Mouse (Mus musculus): ENCODE measurements around the gene Ak7. TPM values are rescaled to one million over a fixed set of nuclear protein-coding genes. Genes with fewer than 3 reads are reported as not detected.

Gene Ak7
- polyA plus RNA-seq, 1 experiment: not detected

DNA sequence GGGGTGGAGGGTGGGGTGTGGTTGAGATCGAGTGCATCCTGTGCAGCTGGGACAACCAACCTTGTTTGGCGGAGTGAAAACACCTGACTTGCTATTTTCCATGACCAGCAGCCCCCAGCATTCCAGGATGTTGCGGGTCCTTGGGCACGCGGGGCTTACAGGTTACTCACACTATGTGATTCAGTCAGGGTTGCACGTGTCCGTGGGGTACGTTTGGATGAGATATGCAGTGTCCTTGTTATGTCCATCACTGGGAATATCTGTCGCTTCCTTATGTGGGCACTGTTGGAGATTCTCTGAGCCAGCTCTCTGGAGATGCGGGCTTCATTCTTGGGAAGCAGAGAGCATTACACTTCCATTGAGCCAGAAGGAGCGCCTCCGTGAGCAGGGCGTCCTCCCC is 20.0 kb downstream of the Ak7 start:
- no peaks in the 10 kb centered on the region for H3K27me3 ChIP-seq (replicated peaks)
- H3K4me1 ChIP-seq: peaks cover 68% of the 10 kb centered on the region
- H3K36me3 ChIP-seq (replicated peaks; ENCODE audit: low read length): no peaks in the 10 kb centered on the region
- H3K9me3 ChIP-seq: no peaks in the 10 kb centered on the region
- TF ChIP-seq FLI1 (IDR thresholded peaks at IDR 0.05; ENCODE audit: low read length) (no peak), GATA1 (IDR thresholded peaks at IDR 0.05; ENCODE audit: borderline replicate concordance, low read length) (no peak)
- no peak overlapping the region for H3K4me3 ChIP-seq (replicated peaks)

DNA sequence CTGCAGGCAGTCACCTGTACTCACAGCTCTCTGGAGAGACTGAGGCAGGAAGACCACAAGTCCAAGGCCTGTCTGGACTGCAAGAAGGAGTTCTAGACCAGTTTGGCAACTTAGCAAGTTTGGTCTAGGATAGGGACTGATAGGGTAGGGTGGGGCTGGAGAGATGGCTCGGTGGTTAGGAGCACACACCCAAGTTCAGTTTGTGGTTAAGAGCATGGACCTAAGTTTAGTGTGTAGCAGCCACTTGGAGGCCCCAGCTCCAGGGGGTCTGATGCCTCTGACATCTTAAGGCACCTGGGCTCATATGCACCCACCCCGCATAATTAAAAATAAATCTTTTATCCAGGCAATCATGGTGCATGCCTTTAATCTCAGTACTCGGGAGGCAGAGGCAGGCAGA is 21.5 kb downstream of the Ak7 start:
- peaks cover 69% of the 10 kb centered on the region for H3K4me1 ChIP-seq
- TF ChIP-seq FLI1 (IDR thresholded peaks at IDR 0.05; ENCODE audit: low read length) (no peak), GATA1 (IDR thresholded peaks at IDR 0.05; ENCODE audit: borderline replicate concordance, low read length) (no peak)
- H3K9me3 ChIP-seq: no peaks in the 10 kb centered on the region

DNA sequence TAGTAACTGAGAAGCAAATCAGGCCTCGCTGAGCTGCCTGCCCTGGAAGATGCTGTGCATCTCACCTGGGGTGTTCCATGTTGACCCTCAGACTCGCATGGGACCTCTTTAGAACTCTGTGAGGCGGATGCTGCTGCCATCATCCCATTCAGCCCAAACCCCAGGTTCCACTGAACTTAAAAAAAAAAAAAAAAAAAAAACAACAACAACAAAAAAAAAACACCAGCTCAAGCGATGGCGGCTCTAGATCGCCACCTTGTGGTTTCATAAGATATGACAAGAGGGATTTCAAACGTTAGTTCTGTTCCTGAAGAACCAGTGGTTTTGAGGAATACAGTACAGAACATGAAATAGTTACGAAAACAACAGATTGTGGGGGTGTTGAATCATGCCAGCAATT is 22.2 kb downstream of the Ak7 start:
- Histone ChIP-seq H3K36me3 (replicated peaks; ENCODE audit: low read length) (no peaks in the 10 kb centered on the region), H3K9me3 (no peaks in the 10 kb centered on the region), H3K27me3 (replicated peaks) (no peaks in the 10 kb centered on the region), H3K4me1 (peaks cover 67% of the 10 kb centered on the region), H3K4me3 (replicated peaks) (no peak overlapping the region)
- TF ChIP-seq GATA1 (IDR thresholded peaks at IDR 0.05; ENCODE audit: borderline replicate concordance, low read length) (no peak), FLI1 (IDR thresholded peaks at IDR 0.05; ENCODE audit: low read length) (no peak)

More for the DNA sequence above, 21.5 kb downstream of the Ak7 start:
- Histone ChIP-seq H3K27me3 (replicated peaks) (no peaks in the 10 kb centered on the region), H3K4me3 (replicated peaks) (no peak overlapping the region), H3K36me3 (replicated peaks; ENCODE audit: low read length) (no peaks in the 10 kb centered on the region)

DNA sequence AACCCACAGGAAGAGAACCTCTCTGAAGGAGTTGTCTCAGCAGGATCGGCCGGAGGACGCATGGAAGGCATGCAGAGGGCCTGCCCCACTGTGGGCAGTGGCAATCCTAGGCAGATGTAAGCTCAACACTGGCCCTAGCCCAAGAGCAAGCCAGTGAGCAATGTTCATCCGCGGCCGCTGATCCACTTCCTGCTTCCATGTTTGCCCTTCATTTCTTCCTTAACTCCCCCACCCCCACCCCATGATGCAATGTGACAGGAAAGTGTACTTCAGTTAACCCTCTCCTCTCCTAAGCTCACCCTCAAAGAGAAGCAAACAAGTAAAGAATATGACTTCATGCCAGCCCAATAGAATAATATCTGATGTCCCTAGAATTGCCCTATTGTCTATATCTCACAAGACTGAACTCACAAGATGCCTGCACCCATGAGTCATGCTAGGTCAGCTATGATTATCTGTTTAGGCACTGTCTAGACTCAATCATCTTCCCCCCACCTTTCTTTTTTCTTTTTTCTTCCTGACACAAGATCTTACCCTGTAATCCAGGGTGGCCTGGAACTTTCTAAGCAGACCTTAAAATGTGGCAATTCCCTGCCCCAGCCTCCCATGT is 25.2 kb downstream of the Ak7 start:
- TF ChIP-seq FLI1 (IDR thresholded peaks at IDR 0.05; ENCODE audit: low read length) (no peak), GATA1 (IDR thresholded peaks at IDR 0.05; ENCODE audit: borderline replicate concordance, low read length) (no peak)

DNA sequence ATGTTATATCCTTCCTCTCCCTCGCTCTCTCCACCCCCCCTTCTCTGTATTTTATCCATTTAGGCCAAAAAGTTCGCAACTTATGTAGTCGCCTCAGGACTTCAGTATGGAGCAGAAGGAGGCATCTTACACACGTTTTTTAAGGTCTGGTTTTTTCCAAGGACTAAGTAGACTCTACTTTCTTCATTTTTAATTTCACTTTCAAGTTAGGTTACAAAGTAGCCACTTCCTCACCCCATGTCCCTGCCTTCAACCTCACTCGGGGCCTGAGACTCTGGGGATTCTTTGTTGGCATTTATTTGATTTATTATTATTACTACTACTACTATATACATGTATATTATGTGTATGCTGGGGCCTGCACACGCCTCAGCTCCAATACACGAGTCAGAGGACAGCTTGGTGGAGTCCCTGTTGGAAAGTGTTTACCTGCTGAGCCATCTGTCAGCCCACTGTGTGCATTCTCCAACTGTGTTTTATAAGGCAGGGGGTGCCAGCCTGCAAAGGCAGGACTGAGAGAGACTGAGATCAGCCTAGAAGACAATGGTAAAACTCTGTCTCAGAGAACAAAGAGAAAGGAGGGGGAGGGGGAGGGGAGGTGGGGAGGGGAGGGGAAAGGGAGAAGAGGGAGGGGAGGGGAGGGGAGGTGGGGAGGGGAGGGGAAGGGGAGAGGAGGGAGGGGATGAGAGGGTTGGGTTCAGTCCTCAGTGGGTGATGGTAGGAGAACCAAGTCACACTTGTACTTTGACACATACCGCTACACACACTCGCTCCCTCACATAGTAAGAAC is 27.8 kb downstream of the Ak7 start:
- peaks cover 3% of the 10 kb centered on the region for H3K9me3 ChIP-seq
- H3K4me1 ChIP-seq: peaks cover 21% of the 10 kb centered on the region
- peaks cover 2% of the 10 kb centered on the region for H3K27me3 ChIP-seq (replicated peaks)
- H3K4me3 ChIP-seq (replicated peaks): no peak overlapping the region
- H3K36me3 ChIP-seq (replicated peaks; ENCODE audit: low read length): no peaks in the 10 kb centered on the region
- TF ChIP-seq FLI1 (IDR thresholded peaks at IDR 0.05; ENCODE audit: low read length): no peak
- TF ChIP-seq GATA1 (IDR thresholded peaks at IDR 0.05; ENCODE audit: borderline replicate concordance, low read length): no peak

More for the DNA sequence above, 25.2 kb downstream of the Ak7 start:
- peaks cover 2% of the 10 kb centered on the region for H3K27me3 ChIP-seq (replicated peaks)
- no peak overlapping the region for H3K4me3 ChIP-seq (replicated peaks)
- H3K36me3 ChIP-seq (replicated peaks; ENCODE audit: low read length): no peaks in the 10 kb centered on the region
- H3K4me1 ChIP-seq: peaks cover 39% of the 10 kb centered on the region
- H3K9me3 ChIP-seq: no peaks in the 10 kb centered on the region

DNA sequence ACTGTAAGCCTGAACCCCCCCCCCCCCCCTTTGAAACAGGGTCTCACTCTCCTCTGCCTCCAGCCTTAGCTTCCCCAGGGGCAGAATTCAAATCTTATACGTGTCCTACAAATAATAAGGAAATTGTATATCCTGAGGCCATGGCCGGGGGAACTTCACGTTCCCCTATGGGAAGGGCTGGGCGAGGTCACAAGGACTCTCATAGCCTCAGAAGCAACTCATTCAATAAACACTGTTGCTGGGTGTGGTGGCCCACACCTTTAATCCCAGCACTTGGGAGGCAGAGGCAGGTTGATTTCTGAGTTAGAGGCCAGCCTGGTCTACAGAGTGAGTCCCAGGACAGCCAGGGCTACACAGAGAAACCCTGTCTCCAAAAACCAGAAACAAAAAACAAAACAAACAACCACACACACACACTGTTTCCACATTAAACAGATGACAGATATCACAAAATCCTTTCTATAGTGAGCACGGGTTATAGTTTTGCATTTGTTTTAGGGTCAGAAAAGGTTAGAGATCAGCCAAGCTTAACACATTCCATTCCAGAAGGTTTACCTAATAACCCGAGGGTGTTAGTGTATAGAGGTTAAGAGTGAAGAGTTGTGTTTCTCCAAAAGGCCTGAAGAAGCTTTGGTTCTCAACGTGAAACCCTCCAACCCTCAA is 29.6 kb downstream of the Ak7 start:
- no peaks in the 10 kb centered on the region for H3K36me3 ChIP-seq (replicated peaks; ENCODE audit: low read length)
- H3K9me3 ChIP-seq: peaks cover 17% of the 10 kb centered on the region
- no peak overlapping the region for H3K4me3 ChIP-seq (replicated peaks)
- TF ChIP-seq GATA1 (IDR thresholded peaks at IDR 0.05; ENCODE audit: borderline replicate concordance, low read length): no peak
- no peak for TF ChIP-seq FLI1 (IDR thresholded peaks at IDR 0.05; ENCODE audit: low read length)
- peaks cover 2% of the 10 kb centered on the region for H3K27me3 ChIP-seq (replicated peaks)
- H3K4me1 ChIP-seq: peaks cover 21% of the 10 kb centered on the region

DNA sequence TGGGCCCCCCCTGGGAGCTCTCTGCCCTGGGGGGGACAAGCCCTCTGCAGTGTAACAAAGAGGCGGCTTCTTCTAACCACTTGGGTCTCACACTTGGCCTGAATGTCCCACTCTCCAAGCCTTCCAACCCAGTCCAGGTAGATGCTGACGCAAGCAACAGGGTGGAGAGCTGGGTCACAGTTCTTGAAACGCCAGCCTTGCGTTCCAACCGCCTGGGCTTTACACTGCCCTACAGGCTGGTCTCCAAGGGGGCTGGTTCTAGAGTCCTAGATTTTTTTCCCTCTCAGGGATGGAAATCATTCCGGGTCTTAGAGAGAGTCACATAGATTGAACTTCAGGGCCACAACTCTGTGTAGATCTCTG is 30.1 kb downstream of the Ak7 start:
- Histone ChIP-seq H3K4me3 (replicated peaks) (no peak overlapping the region), H3K9me3 (peaks cover 17% of the 10 kb centered on the region)
- TF ChIP-seq FLI1 (IDR thresholded peaks at IDR 0.05; ENCODE audit: low read length): no peak
- TF ChIP-seq GATA1 (IDR thresholded peaks at IDR 0.05; ENCODE audit: borderline replicate concordance, low read length): no peak

DNA sequence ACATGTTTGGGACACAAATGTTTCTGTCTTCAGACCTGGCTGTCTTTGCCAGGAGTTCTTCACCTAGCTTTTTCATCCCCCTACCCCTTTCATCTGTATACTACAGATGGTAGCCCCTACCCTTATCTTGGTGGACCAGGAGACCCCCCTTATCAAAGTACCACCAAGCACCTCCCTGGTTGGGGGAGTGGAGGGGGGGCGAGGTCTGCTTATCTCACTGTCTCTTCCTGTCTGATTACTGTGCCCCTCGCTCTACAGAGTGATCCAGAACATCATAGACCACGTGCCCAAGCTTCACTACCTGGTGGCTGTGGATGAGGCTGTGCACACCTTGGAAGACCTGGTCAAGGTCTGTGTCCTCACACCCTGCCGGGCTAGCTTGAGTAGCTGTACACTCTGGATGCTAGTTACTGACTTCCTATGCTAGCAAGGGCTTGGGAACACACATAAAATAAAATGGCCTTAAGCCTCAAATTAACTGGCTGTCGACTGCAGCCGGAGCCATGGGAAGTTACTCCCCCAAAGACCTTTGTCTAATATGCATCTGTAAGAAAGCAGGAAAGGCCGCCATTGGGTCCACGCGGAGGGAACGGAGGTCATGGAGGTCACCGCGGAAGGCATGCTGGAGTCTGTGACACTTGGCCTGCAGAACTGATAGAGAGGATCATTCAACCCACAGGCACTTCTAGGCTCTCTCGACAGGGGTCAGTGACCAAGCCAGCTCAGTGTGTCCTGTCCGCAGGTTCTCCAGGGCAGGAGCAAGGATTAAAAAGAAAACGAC is 32.7 kb downstream of the Ak7 start:
- Histone ChIP-seq H3K36me3 (replicated peaks; ENCODE audit: low read length) (no peaks in the 10 kb centered on the region), H3K9me3 (peaks cover 33% of the 10 kb centered on the region), H3K4me1 (peaks cover 5% of the 10 kb centered on the region), H3K4me3 (replicated peaks) (peak overlapping the region; percentile 50), H3K27me3 (replicated peaks) (peaks cover 2% of the 10 kb centered on the region)
- TF ChIP-seq GATA1 (IDR thresholded peaks at IDR 0.05; ENCODE audit: borderline replicate concordance, low read length) (no peak), FLI1 (IDR thresholded peaks at IDR 0.05; ENCODE audit: low read length) (no peak)

More for the DNA sequence above, 30.1 kb downstream of the Ak7 start:
- Histone ChIP-seq H3K36me3 (replicated peaks; ENCODE audit: low read length) (no peaks in the 10 kb centered on the region), H3K27me3 (replicated peaks) (peaks cover 2% of the 10 kb centered on the region), H3K4me1 (peaks cover 18% of the 10 kb centered on the region)

DNA sequence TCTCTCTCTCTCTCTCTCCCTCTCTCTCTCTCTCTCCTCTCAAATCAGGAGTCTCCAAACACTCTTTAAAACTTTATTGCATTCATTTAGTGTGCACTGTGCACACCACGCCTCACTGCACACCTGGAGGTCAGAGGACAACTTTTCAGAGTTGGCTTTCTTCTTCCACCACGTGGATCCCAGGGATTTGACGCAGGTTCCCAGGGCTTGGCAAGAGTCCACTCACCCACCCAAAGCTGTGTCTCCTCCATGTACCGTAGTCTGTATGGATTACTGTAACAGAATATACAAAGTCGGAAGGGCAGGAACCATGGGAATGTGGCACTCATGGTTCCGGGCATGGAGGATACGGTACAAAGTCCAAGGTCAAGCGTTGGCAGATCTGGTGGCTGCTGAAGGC is 33.9 kb downstream of the Ak7 start:
- Histone ChIP-seq H3K9me3 (peaks cover 43% of the 10 kb centered on the region), H3K4me1 (peaks cover 5% of the 10 kb centered on the region), H3K27me3 (replicated peaks) (peaks cover 2% of the 10 kb centered on the region), H3K4me3 (replicated peaks) (no peak overlapping the region), H3K36me3 (replicated peaks; ENCODE audit: low read length) (no peaks in the 10 kb centered on the region)
- TF ChIP-seq FLI1 (IDR thresholded peaks at IDR 0.05; ENCODE audit: low read length): no peak
- no peak for TF ChIP-seq GATA1 (IDR thresholded peaks at IDR 0.05; ENCODE audit: borderline replicate concordance, low read length)
